Mouse (Mus musculus) Patski (cell line): Measurements from ENCODE around the gene Fam173a. TPM values are rescaled to one million over a fixed set of nuclear protein-coding genes. Genes with fewer than 3 reads are reported as not detected.

ENCODE experiments used
- ATAC-seq: fragments of 100-300 bp; one replicate; pipeline ENCODE4 v1.8.0; 2021
- CTCF ChIA-PET: fragments of 350-600 bp; sonication (Branson Sonifier 250); formaldehyde crosslinking; loops from one replicate; lab custom pipeline; 2022; ENCODE audit warnings: inconsistent platforms; lab: Charles Lee
- POLR2A ChIA-PET: fragments of 350-600 bp; sonication (Branson Sonifier 250); formaldehyde crosslinking; loops from one replicate; lab custom pipeline; 2022; ENCODE audit warnings: antibody characterized with exemption, inconsistent platforms; lab: Charles Lee
- DNase-seq: peaks from one replicate; pipeline ENCODE4 v3.0.0-alpha.2; 2011; ENCODE audit warnings: low read depth, low spot score
- H3K27me3 ChIP-seq: fragments of 371-371 bp; one replicate; pipeline ENCODE4 v1.5.1; 2021
- CTCF ChIP-seq: fragments of 100-300 bp; IDR thresholded peaks from one replicate; pipeline ENCODE4 v1.5.1; 2021
- in situ Hi-C: fragments of 300-500 bp; cut with MboI; formaldehyde crosslinking; loops from 3 replicates; pipeline ENCODE4 v1.11.1; 2018; ENCODE audit warnings: low pct_unique_long_range_greater_than_20kb, mixed read lengths
- polyA plus RNA-seq: library from polyadenylated mRNA; unstranded; gene quantifications from one replicate; pipeline ENCODE4 v1.2.3, GENCODE M21; 2021

Gene Fam173a
- 73.5 TPM for polyA plus RNA-seq

DNA sequence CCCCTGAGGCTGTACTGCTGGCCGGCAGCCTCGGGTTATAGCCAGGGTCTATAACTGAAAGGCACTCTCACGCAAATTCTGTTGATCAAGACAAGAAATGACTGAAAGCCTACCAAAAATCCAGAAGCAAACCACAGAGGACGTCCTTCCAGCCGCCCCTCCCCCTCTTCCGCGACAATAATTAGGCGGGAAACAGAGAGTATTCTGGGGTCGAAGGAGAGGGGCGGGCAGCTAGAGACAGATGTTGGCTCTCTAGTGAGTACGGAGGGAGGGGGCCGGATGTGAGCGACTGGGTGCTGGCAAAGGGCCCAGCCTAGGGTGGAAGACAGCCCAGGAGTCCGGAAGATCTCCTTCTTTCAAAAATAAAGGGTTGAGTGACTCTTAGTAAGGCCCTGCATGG, at the start of gene Fam173a:
Gene Fam173a, minus strand, starts transcription at position 287 of the 400 bp plus-strand sequence.
- DNase-seq = no peak
- in situ Hi-C loops = no loop called here
- H3K27me3 ChIP-seq = no peaks in the 10 kb centered on the region
- CTCF ChIA-PET = interaction anchor here (0.6 to 3.2 kb wide), 3 partner anchors 9 to 59 kb away, joined by 3 to 11 read pairs (median 3); no protein-coding TSS in a partner anchor
- TF ChIP-seq CTCF = no peak
- no peak for ATAC-seq
- POLR2A ChIA-PET = interaction anchor here (0.8 kb wide), 1 partner anchor 15 kb away, joined by 3 read pairs; no protein-coding TSS in a partner anchor

DNA sequence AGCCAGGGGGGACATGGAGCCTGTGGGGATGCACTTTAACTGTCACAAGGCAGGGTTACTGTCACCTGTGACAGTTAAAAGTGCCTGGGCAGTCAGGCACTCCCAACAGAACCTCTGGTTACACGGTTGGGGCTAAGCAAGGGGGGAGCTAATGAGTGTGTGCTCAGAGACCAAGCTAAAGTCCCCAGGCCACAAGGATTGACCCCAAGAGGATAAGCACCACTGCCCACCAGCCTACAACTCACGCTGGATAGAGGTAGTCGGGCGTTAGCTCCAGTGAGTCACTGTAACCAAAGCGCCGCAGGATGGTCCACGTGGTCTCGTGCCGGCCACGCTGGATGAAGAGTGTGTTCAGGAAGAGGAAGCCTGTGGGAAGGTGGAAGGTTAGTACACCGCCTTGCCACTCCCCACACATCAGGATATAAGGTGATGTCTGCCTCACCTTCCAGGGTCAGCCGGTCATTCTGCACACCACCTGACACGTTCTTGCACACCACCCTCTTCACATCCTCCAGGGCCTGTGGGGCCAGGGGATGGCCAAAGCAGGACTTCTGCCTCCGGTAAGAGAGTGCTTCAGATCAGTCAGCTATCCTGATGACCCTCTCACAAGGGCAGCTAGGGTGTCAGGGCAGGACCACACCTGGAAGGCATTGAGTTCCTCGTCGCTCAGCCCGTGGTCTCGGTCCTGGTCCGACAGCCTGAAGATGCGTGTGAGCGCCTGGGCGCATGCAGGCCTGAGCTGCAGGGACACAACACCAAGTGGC, 48.6 kb upstream of the Fam173a start, which contains the start of gene Gm20683:
Gene Gm20683, minus strand, starts transcription at position 647 of the 764 bp plus-strand sequence.
- no peak for ATAC-seq
- CTCF ChIA-PET = interaction anchor here (1.3 kb wide), 1 partner anchor 8 kb away, joined by 5 read pairs; the partner anchor contains the start of gene Stub1
- DNase-seq = no peak
- POLR2A ChIA-PET = interaction anchor here (1.6 kb wide), 1 partner anchor 8 kb away, joined by 7 read pairs; the partner anchor contains the start of gene Stub1
- no peaks in the 10 kb centered on the region for H3K27me3 ChIP-seq
- in situ Hi-C loops = no loop called here
- no peak for TF ChIP-seq CTCF

DNA sequence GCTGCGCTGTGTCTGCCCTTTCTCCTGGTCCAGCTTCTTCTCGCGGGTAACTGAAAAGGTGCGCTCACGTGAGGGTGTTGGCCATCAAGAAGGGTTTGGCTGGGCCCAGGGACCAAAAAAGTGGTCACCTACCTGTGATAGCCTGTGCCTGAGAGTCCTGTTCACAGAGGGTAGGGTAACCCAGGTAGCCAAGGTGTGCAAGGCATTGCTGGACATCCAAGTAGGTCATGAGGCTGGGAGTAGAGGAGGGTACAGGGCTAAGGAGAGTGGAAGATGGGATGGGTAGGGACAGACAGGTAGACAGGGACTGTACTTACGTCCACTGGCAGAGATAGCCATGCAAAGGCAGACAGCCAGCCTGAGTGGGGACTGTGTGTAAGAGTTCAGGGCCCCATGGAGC, 47.8 kb upstream of the Fam173a start:
- TF ChIP-seq CTCF = no peak
- in situ Hi-C loops = no loop called here
- POLR2A ChIA-PET = interaction anchor here (1.2 kb wide), 1 partner anchor 21 kb away, joined by 3 read pairs; the partner anchor contains the start of gene Wdr90
- DNase-seq (no peak), ATAC-seq (no peak)
- no peaks in the 10 kb centered on the region for H3K27me3 ChIP-seq
- CTCF ChIA-PET = no interaction called here

DNA sequence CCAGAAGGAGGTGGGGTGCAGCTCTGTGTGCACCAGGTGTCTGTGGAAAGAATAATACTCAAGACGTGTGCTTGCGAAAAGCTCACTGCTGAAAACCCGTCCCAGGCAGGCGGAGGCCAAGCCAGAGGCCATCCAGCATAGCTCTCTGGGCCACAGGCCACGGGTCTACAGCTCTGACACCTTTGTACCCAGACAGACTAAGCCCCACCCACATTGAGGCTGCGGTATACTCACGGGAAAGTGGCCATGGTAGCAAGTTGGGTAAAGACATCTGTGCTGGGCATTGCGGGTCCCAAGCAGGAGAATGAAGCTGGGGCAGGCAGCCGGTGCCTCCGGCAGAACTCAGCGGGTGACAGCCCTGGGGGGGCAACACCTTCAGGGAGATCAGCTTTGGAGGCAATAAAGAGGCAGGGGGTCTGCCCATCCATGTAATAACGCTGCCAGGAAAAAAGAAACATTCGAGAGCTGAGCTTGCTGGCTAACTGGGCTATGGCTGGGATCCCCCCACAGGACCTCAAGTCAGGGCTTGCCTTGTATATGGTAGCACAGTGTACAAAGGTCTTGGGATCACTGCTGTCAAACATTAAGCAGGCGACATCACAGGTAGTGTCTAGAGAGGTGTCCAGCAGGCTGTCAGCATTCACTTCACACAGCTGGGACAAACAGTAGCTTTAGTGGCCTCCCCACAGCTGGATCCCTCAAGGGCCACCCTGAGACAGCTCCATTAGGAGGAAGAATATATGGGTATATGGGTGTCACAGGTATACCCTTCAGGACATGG, 46.9 kb upstream of the Fam173a start:
- TF ChIP-seq CTCF = no peak
- no peaks in the 10 kb centered on the region for H3K27me3 ChIP-seq
- in situ Hi-C loops = no loop called here
- ChIA-PET POLR2A (interaction anchor here (0.6 to 1.2 kb wide), 2 partner anchors 14 to 22 kb away, joined by 3 read pairs; partner anchors contain the start of gene Wdr90), CTCF (no interaction called here)
- DNase-seq (no peak), ATAC-seq (no peak)

DNA sequence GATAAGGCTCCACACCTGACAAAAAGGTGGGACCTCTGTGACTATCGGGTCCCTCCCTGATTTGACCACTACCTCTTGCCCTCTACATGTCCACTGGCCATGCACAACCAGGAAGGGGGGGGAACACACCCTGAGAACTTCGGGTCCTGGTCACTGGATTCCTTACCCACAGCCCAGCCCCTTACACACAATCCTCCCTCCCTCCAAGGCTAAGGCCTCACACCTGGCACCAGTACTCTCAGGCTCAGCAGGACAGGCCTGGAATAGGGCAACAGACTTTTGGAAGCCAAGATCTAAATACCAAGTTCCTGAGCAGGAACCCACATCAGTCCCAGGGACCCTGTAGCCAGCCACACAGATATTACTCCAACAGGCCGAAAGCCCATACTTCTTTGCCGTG, 46.2 kb upstream of the Fam173a start:
- ChIA-PET CTCF (no interaction called here), POLR2A (interaction anchor here (0.6 kb wide), 1 partner anchor 14 kb away, joined by 3 read pairs; no protein-coding TSS in a partner anchor)
- ATAC-seq (no peak), DNase-seq (no peak)
- in situ Hi-C loops = no loop called here
- no peak for TF ChIP-seq CTCF
- H3K27me3 ChIP-seq = no peaks in the 10 kb centered on the region

DNA sequence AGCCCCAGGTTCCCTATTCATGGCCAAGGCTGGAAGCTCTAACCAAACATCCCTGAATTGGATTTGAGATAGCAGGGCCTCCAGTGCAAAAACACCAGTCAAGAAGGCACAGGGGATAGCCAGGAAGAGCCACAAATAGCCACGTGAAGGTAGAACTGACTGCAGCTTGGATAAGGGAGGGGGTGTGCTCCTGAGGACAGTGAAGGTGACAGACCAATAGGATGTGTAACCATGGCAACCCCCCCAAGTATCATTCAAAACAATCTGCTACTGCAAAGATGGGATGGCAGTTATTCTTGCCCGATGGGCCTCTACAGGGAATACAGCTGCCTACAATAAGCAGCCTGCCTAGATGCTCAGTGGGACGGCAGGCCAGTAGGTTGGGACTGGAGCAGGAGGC, 44.8 kb upstream of the Fam173a start:
- CTCF ChIA-PET = no interaction called here
- no peaks in the 10 kb centered on the region for H3K27me3 ChIP-seq
- in situ Hi-C loops = no loop called here
- ATAC-seq (no peak), DNase-seq (no peak)
- TF ChIP-seq CTCF = no peak
- POLR2A ChIA-PET = interaction anchor here (0.6 to 2.2 kb wide), 5 partner anchors 9 to 58 kb away, joined by 3 to 7 read pairs (median 4); partner anchors contain the start of gene Wdr90

DNA sequence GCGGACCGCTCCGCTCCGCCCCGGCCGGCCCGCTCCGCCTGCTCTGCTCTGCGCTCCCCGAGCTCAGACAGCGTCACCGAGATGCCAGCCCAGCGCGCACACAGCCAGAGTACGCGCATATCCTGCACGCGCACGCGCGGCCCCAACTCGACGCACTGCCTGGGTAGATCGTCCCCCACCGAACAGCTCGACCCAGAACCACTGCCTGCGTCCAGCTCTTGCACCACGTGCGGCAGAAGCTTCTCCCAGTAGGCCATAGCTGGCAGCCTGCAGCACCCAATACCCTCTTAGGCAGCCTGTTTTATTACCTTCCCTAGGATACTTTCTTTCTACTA, 44.3 kb upstream of the Fam173a start, which contains the start of gene Rhbdl1:
Gene Rhbdl1, minus strand, starts transcription at position 220 of the 335 bp plus-strand sequence.
- ChIA-PET POLR2A (interaction anchor here (0.6 to 2.2 kb wide), 6 partner anchors 9 to 58 kb away, joined by 3 to 7 read pairs (median 4); partner anchors contain the start of gene Wdr90), CTCF (no interaction called here)
- H3K27me3 ChIP-seq = no peaks in the 10 kb centered on the region
- DNase-seq = no peak
- in situ Hi-C loops = no loop called here
- ATAC-seq = no peak
- no peak for TF ChIP-seq CTCF

DNA sequence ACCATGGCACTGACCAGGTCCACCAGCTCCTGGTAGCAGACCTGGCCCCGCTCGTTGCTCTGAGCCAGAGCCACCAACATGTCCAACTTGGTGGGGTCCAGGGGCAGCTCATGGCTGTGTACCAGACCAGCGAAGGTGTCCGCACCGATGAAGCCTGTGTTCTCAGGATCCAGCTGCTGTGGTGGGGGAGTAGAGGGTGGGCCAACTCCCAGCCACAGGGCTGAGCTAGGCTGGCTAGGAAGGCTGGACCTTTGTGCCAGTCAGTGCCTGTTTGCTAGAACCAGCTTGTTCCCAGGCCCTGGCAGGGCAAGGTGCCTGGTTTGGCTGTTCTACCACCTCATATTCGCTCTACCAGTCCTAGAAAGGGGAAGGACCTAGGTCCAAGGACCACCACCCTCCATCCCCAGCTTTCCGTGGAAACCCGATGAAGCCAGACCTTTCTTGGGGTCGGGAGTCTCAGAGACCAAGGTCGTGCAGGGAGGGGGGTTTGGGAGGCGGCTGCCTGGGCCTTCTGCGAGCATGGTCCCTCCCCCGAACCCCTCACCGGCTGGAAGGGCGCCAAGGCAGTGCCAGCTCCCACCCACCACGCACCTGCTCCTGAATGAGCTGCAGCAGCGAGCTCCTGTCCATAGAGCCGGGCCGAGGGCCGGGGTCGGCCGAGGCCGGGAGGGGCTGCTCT, 43.8 kb upstream of the Fam173a start:
- in situ Hi-C loops = no loop called here
- ChIA-PET CTCF (no interaction called here), POLR2A (interaction anchor here (1.1 to 2.2 kb wide), 3 partner anchors 8 to 25 kb away, joined by 3 to 7 read pairs (median 4); partner anchors contain the start of gene Wdr90)
- ATAC-seq = no peak
- no peaks in the 10 kb centered on the region for H3K27me3 ChIP-seq
- TF ChIP-seq CTCF = no peak
- DNase-seq = no peak

DNA sequence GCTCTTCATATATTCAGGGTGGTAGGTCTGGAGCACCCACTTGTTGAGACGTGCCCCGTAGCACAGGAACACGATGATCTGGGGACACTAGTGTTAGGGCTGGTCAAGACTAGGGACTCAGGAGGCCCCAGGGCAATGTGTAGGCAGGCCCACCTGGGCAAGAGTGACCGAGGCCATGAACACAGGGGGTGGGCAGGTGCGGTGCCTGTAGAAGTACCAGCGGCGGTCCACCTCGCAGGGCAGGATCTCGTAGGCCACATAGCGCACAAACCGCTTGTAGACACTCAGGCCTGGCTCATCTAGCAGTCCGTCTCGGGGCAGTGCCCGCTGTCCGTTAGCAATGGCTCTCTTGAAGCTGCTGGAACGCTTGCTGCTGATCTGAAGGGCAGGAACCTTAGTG, 43.1 kb upstream of the Fam173a start:
- in situ Hi-C loops = no loop called here
- no peak for TF ChIP-seq CTCF
- DNase-seq (no peak), ATAC-seq (no peak)
- H3K27me3 ChIP-seq = no peaks in the 10 kb centered on the region
- POLR2A ChIA-PET = interaction anchor here (1.6 to 2.2 kb wide), 3 partner anchors 8 to 54 kb away, joined by 3 to 7 read pairs (median 4); partner anchors contain the start of gene Wdr90
- CTCF ChIA-PET = no interaction called here

DNA sequence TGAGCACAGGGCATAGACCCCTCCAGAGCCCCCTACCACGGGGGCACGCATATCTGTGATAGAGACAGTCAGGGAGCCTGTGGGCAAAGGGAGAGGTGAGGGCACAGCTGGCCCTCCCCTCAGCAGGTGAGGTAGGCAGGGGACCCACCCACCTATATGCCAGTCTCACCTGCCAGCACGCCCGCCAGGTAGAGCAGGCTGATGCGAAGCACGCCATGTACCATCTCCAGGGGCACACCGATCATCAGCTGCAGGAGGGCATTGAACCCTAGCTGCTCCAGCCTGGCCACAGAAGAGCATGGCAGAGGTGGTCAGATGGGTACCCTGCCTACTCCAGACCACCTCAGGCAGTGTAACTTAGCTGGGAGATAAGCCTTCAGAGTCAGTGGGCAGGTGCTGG, 42.6 kb upstream of the Fam173a start:
- ChIA-PET CTCF (no interaction called here), POLR2A (interaction anchor here (1.6 kb wide), 1 partner anchor 53 kb away, joined by 3 read pairs; no protein-coding TSS in a partner anchor)
- no peaks in the 10 kb centered on the region for H3K27me3 ChIP-seq
- no peak for ATAC-seq
- DNase-seq = no peak
- TF ChIP-seq CTCF = no peak
- in situ Hi-C loops = no loop called here
